Mouse (Mus musculus): ENCODE measurements around the gene Cnnm2.

DNA sequence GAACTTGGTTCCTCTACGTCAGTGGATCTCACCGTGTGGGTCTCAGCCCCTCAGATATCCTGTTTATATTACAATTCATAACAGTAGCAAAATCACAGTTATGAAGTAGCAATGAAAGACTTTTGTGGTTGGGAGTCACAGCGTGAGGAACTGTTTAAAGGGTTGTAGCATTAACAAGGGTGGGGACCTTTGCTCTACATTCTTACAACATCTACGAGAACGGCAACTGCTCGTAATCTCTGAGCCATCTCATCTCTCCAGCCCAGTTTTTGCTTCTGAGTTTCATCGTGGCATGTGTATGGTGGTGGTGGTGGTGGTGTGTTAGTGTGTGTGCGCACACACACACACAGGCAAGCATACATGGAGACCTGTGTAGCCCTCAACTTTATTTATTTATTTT, 47.2 kb upstream of the Cnnm2 start:
- TF ChIP-seq POLR2A (IDR thresholded peaks at IDR 0.05; ENCODE audit: borderline replicate concordance, extremely low read depth, insufficient read depth, insufficient read length, poor library complexity, severe bottlenecking) (no peak), CTCF (IDR thresholded peaks at IDR 0.05; ENCODE audit: borderline replicate concordance, extremely low read depth, insufficient read depth, insufficient read length) (no peak)
